Mouse (Mus musculus): ENCODE measurements around the gene Kbtbd13. TPM values are rescaled to one million over a fixed set of nuclear protein-coding genes. Genes with fewer than 3 reads are reported as not detected.

The Kbtbd13 gene
- not detected in 4 replicates for total RNA-seq (2023)

GRCm38 (mm10) chr9:65391613-65391964 is at the start of gene Kbtbd13:
Gene Kbtbd13, minus strand, starts transcription at chr9:65391652.

GRCm38 (mm10) chr9:65435671-65436301 is 44.3 kb upstream of the Kbtbd13 start, which contains the start of gene Mtfmt:
Gene Mtfmt, plus strand, starts transcription at chr9:65435782.

GRCm38 (mm10) chr9:65422760-65423501 is 31.5 kb upstream of the Kbtbd13 start, which contains the start of gene Slc51b:
Gene Slc51b, minus strand, starts transcription at chr9:65422955.

GRCm38 (mm10) chr9:65398279-65398678 is 6.8 kb upstream of the Kbtbd13 start, which contains the start of gene Rasl12:
Gene Rasl12, plus strand, starts transcription at chr9:65398506.

GRCm38 (mm10) chr9:65360641-65361448 is 30.6 kb downstream of the Kbtbd13 start, which contains the start of gene Ubap1l:
Gene Ubap1l, plus strand, starts transcription at chr9:65361041.

GRCm38 (mm10) chr9:65345854-65346475 is 45.5 kb downstream of the Kbtbd13 start, which contains the start of gene Pdcd7:
Gene Pdcd7, plus strand, starts transcription at chr9:65346104.

Other genes with a start within 250 kb of the Kbtbd13 start
- 5.0 to 5.8 TPM (median 5.4 TPM) in 4 replicates for gene Parp16, start 196.3 kb downstream of the Kbtbd13 start, total RNA-seq (2023)
- not detected in 4 replicates for gene Cilp, start 126.5 kb downstream of the Kbtbd13 start, total RNA-seq (2023)
- gene Clpx, start 97.4 kb downstream of the Kbtbd13 start, total RNA-seq (2023), result 33.0 to 40.6 TPM (median 36.2 TPM) in 4 replicates
- 19.6 to 21.9 TPM (median 21.1 TPM) in 4 replicates for gene Pdcd7, start 45.5 kb downstream of the Kbtbd13 start, total RNA-seq (2023)
- gene Ubap1l, start 30.6 kb downstream of the Kbtbd13 start, total RNA-seq (2023), result 0.81 to 1.6 TPM (median 1.3 TPM) in 3 of 4 replicates, not detected in the other
- 0.23 TPM in 1 of 4 replicates, not detected in the others for gene Rasl12, start 6.9 kb upstream of the Kbtbd13 start, total RNA-seq (2023)
- gene Slc51b, start 31.3 kb upstream of the Kbtbd13 start, total RNA-seq (2023), result not detected in 4 replicates
- 19.5 to 21.8 TPM (median 21.1 TPM) in 4 replicates for gene Mtfmt, start 44.1 kb upstream of the Kbtbd13 start, total RNA-seq (2023)
- gene Spg21, start 69.3 kb upstream of the Kbtbd13 start, total RNA-seq (2023), result 56.7 to 67.0 TPM (median 61.1 TPM) in 4 replicates
- 0.66 TPM in 1 of 4 replicates, not detected in the others for gene Ankdd1a, start 128.5 kb upstream of the Kbtbd13 start, total RNA-seq (2023)
- 196 to 216 TPM (median 203 TPM) in 4 replicates for gene Plekho2, start 188.4 kb upstream of the Kbtbd13 start, total RNA-seq (2023)
- 0.23 to 0.88 TPM (median 0.32 TPM) in 4 replicates for gene Pif1, start 195.5 kb upstream of the Kbtbd13 start, total RNA-seq (2023)
- gene Rbpms2, start 238.0 kb upstream of the Kbtbd13 start, total RNA-seq (2023), result 0.42 to 1.1 TPM in 2 of 4 replicates, not detected in the others

All from B cell, adult 62 days (primary cell).